Mouse (Mus musculus): ENCODE measurements at regions not wholly inside any gene's neighbourhood (a gene's known extent, or its start where the extent isn't known, plus 50 kb on each side); places are given as distances from the start of the nearest gene placed in this dataset.

DNA sequence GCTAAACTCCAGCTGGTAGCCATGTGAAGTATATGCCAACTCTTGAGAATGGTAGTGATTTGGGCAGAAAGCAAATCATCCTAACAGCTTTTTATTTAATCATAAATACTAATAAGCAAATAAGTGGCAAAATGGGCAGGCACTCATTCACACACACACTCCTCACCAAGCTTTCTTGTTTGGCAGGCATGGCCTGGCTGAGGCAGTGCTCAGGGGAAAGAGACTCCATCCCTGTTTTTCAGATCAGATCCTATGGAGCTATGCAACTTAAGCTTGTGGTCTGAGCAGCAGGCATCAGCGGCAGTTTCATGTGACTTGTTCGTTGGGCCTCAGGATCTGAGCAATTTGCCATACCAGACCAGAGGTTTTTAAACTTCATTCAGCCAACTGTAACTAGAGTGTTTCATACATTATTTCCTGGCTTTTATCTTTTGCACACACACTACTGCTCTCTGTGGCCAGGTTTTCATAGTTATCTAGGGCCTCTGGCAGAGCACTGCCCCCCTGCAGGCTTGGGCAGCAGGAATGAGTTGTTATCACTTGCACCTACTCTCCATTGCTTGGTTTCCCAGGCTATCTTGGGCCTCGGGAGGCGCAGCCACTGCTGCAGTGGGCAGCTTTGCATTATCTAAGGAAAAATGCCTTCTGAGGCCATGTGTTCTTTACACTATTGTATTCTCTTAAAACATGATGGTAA lies 56.3 kb upstream of the AC192777.2 start:
- Histone ChIP-seq H3K27ac (no peak overlapping the region), H3K27me3 (ENCODE audit: control insufficient read depth, insufficient read depth, low read length) (no peaks in the 10 kb centered on the region), H3K9ac (replicated peaks) (no peak overlapping the region), H3K4me1 (replicated peaks; ENCODE audit: control insufficient read depth in 2 of 2, insufficient read depth in 2 of 2, low read length in 1 of 2) (no peaks in the 10 kb centered on the region), H3K36me3 (replicated peaks; ENCODE audit: control insufficient read depth, insufficient read depth, low read depth) (no peaks in the 10 kb centered on the region), H3K9me3 (ENCODE audit: control insufficient read depth, low read length) (no peaks in the 10 kb centered on the region), H3K4me2 (ENCODE audit: low read depth) (no peak overlapping the region), H3K4me3 (ENCODE audit: insufficient read depth in 1 of 2, low read depth in 2 of 2, low read length in 2 of 2) (no peak overlapping the region)
- WGBS (ENCODE audit: insufficient replicate concordance): 51% methylated on average over 4 of the region's 4 CpGs
- no peak for TF ChIP-seq CTCF (IDR thresholded peaks at IDR 0.05; ENCODE audit: low read depth)
- TF ChIP-seq EP300 (IDR thresholded peaks at IDR 0.05; ENCODE audit: low read depth): no peak
- peak; percentile 72 for ATAC-seq (ENCODE audit: insufficient read depth)
- no peak for DNase-seq (ENCODE audit: low read depth in 3 of 3, low spot score in 3 of 3)

Data from liver, embryonic 14.5 days (tissue).